Mouse (Mus musculus) CH12.LX (cell line): Measurements from ENCODE around the gene Defb19.

Experiments used
- BHLHE40 ChIP-seq: IDR thresholded peaks from 2 replicates; pipeline ENCODE4 v1.6.1; 2011; ENCODE audit warnings: mild to moderate bottlenecking, low read depth, low read length, improper control_type of control experiment
- CHD1 ChIP-seq: IDR thresholded peaks from 2 replicates; pipeline ENCODE4 v1.6.1; 2012; ENCODE audit warnings: low read depth, low read length, improper control_type of control experiment, inconsistent platforms
- CTCF ChIP-seq, 2 experiments: IDR thresholded peaks in 1 of 2; conservative IDR thresholded peaks in 1 of 2; 2 replicates each; pipeline ENCODE4 v1.5.1; 2011 to 2012; ENCODE audit warnings: low read depth in 2 of 2, low read length in 2 of 2, improper control_type of control experiment in 1 of 2, inconsistent platforms in 1 of 2, mild to moderate bottlenecking in 1 of 2, moderate library complexity in 1 of 2
- JUND ChIP-seq: conservative IDR thresholded peaks from 2 replicates; pipeline ENCODE4 v1.6.1; 2011; ENCODE audit warnings: low read depth, low read length, improper control_type of control experiment
- MAZ ChIP-seq: IDR thresholded peaks from 2 replicates; pipeline ENCODE4 v1.6.1; 2012; ENCODE audit warnings: low read depth, mild to moderate bottlenecking, inconsistent platforms, low read length, improper control_type of control experiment, moderate library complexity
- SMC3 ChIP-seq: IDR thresholded peaks from 2 replicates; pipeline ENCODE4 v1.6.1; 2011; ENCODE audit warnings: low read depth, low read length, improper control_type of control experiment
- TBP ChIP-seq: conservative IDR thresholded peaks from 2 replicates; pipeline ENCODE4 v1.6.1; 2011; ENCODE audit warnings: low read depth, low read length, improper control_type of control experiment
- ZKSCAN1 ChIP-seq: IDR thresholded peaks from 2 replicates; pipeline ENCODE4 v1.6.1; 2012; ENCODE audit warnings: low read depth, inconsistent platforms, low read length, improper control_type of control experiment, borderline replicate concordance

DNA sequence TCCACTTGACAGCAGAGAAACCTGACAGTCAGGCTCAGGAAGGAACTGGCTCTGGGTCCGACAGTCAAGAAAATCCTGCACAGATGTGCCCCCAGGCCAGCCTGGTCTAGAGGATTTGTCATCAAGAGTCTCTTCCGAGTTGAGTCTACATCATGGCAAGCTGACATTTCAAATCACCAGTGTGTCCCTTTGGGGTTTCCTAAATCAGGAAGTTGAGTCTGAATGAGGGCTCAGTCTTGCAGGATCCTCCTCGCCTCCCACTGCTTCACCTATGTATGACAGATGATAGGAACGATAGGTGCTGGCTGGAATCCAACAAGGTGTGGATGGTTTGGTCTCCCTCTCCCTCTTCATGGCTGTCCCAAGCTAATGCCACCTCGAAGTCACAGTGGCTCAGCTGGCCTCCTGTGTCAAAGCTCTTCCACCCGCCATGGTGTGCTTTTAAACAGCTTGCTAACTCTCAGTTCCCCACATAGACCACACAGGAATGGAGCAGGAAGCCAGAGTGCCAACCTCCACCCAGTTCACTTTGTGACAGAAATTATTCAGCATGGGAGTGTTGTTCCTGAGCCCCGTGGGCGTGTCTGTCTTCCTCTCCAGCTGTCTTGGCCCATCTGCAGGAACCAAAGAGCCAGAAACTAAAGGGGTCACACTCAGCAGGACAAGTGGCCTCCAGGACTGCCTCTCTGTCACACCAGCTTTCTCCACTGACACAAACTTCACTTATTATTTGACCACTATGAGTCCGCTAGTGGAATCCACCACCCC is 40.4 kb upstream of the Defb19 start:
- TF ChIP-seq SMC3 (no peak), ZKSCAN1 (no peak), BHLHE40 (no peak), CTCF (conservative IDR thresholded peaks at IDR 0.05 in 1 of 2, IDR thresholded peaks at IDR 0.05 in 1 of 2; ENCODE audit: low read depth in 2 of 2, low read length in 2 of 2) (no peak), MAZ (no peak), CHD1 (no peak), JUND (no peak), TBP (no peak)
